8 mouse cellular contexts compared by ENCODE assay signal in genomic region chr9:62838506-62839171, GRCm38 (mm10). TPM values are rescaled to one million over a fixed set of nuclear protein-coding genes. Genes with fewer than 3 reads are reported as not detected.
DNase-seq lines count a peak whose midpoint lies in the region; ATAC-seq and TF ChIP-seq lines count a peak whose summit lies in the region.

Gene Cln6, plus strand, starts transcription at chr9:62838785.

- peak; percentile 88 for DNase-seq in CH12.LX (ENCODE audit: extremely low read depth)
- peak; percentile 69 for DNase-seq in brain, embryonic 18.5 days (ENCODE audit: low read depth, low spot score)
- peak; percentile 87 for DNase-seq in kidney, postnatal 14 days
- peak; percentile 83 to 85 (median 84) for DNase-seq in liver, embryonic 14.5 days (ENCODE audit: low read depth in 3 of 3, low spot score in 3 of 3)
- DNase-seq in testis, postnatal 10 days (ENCODE audit: low spot score): peak; percentile 72

- in situ Hi-C loops in CH12.LX (cut with MboI; ENCODE audit: low pct_ligation_motif_present, low pct_unique_long_range_greater_than_20kb, low sequenced_read_pairs): no loop called here

- H3K27me3 ChIP-seq in CH12.LX (replicated peaks): no peaks in the 10 kb centered on the region
- no peaks in the 10 kb centered on the region for H3K27me3 ChIP-seq in heart, embryonic 14.5 days (ENCODE audit: control insufficient read depth, insufficient read depth, low read length)
- H3K27me3 ChIP-seq in liver, embryonic 14.5 days (ENCODE audit: control insufficient read depth, insufficient read depth, low read length): no peaks in the 10 kb centered on the region
- H3K27me3 ChIP-seq in neural tube, embryonic 12.5 days (replicated peaks): no peaks in the 10 kb centered on the region

- dilution Hi-C loops in CH12.LX (cut with MboI; ENCODE audit: extremely low pct_ligation_motif_present, extremely low pct_unique_long_range_greater_than_20kb, low sequenced_read_pairs): no loop called here

- peak; percentile 90 for ATAC-seq in erythroid progenitor cell, adult 5-6 weeks (replicated peaks; ENCODE audit: low FRiP score, poor library complexity, severe bottlenecking)
- peak; percentile 91 for ATAC-seq in heart, embryonic 14.5 days (ENCODE audit: insufficient number of reproducible peaks, insufficient read depth, low FRiP score, low read depth)
- ATAC-seq in liver, embryonic 14.5 days (ENCODE audit: insufficient read depth): peak; percentile 94
- ATAC-seq in neural tube, embryonic 12.5 days (ENCODE audit: low FRiP score, low read depth): peak; percentile 78

- no peak for TF ChIP-seq EP300 in CH12.LX (IDR thresholded peaks at IDR 0.05; ENCODE audit: low read length)
- no peak for TF ChIP-seq EP300 in liver, embryonic 14.5 days (IDR thresholded peaks at IDR 0.05; ENCODE audit: low read depth)

- H3K4me3 ChIP-seq in CH12.LX (replicated peaks in 1 of 3; ENCODE audit: low read depth in 2 of 3, low read length in 2 of 3, poor library complexity in 1 of 3): peak within 1 kb of the TSS; percentile 68 to 79 (median 69)
- H3K4me3 ChIP-seq in heart, embryonic 14.5 days (ENCODE audit: control insufficient read depth in 1 of 2, insufficient read depth in 1 of 2, low read depth in 1 of 2, low read length in 2 of 2): peak within 1 kb of the TSS; percentile 69 to 85
- H3K4me3 ChIP-seq in liver, embryonic 14.5 days (ENCODE audit: insufficient read depth in 1 of 2, low read depth in 2 of 2, low read length in 2 of 2): peak within 1 kb of the TSS; percentile 72 to 86
- peak within 1 kb of the TSS; percentile 67 for H3K4me3 ChIP-seq in neural tube, embryonic 12.5 days

- no peaks in the 10 kb centered on the region for H3K79me2 ChIP-seq in CH12.LX (replicated peaks; ENCODE audit: control insufficient read depth, extremely low read depth, insufficient read depth, poor library complexity, severe bottlenecking)

- WGBS in heart, embryonic 14.5 days: under 1% methylated on average over 46 of the region's 48 CpGs
- under 1% methylated on average over 42 of the region's 48 CpGs for WGBS in liver, embryonic 14.5 days (ENCODE audit: insufficient replicate concordance)
- under 1% methylated on average over 43 of the region's 48 CpGs for WGBS in neural tube, embryonic 12.5 days

- TF ChIP-seq RAD21 in CH12.LX (IDR thresholded peaks at IDR 0.05; ENCODE audit: low read depth, low read length): no peak

- TF ChIP-seq CTCF in CH12.LX (conservative IDR thresholded peaks at IDR 0.05 in 1 of 2, IDR thresholded peaks at IDR 0.05 in 1 of 2; ENCODE audit: low read depth in 2 of 2, low read length in 2 of 2): no peak
- TF ChIP-seq CTCF in liver, embryonic 14.5 days (IDR thresholded peaks at IDR 0.05; ENCODE audit: low read depth): no peak

- H3K9me3 ChIP-seq in CH12.LX (replicated peaks; ENCODE audit: low read length): no peaks in the 10 kb centered on the region
- no peaks in the 10 kb centered on the region for H3K9me3 ChIP-seq in heart, embryonic 14.5 days (ENCODE audit: control insufficient read depth, low read length)
- H3K9me3 ChIP-seq in liver, embryonic 14.5 days (ENCODE audit: control insufficient read depth, low read length): no peaks in the 10 kb centered on the region
- H3K9me3 ChIP-seq in neural tube, embryonic 12.5 days: no peaks in the 10 kb centered on the region

- peak; percentile 50 for TF ChIP-seq POLR2A in CH12.LX (IDR thresholded peaks at IDR 0.05; ENCODE audit: low read depth, low read length)

- H3K36me3 ChIP-seq in CH12.LX (replicated peaks in 1 of 2; ENCODE audit: control insufficient read depth in 1 of 2, insufficient read depth in 1 of 2, low read length in 1 of 2): peaks cover 0 to 23% of the 10 kb centered on the region in 2 experiments
- no peaks in the 10 kb centered on the region for H3K36me3 ChIP-seq in heart, embryonic 14.5 days (ENCODE audit: control insufficient read depth, insufficient read depth, low read length)
- no peaks in the 10 kb centered on the region for H3K36me3 ChIP-seq in liver, embryonic 14.5 days (replicated peaks; ENCODE audit: control insufficient read depth, insufficient read depth, low read depth)
- no peaks in the 10 kb centered on the region for H3K36me3 ChIP-seq in neural tube, embryonic 12.5 days

- peak within 1 kb of the TSS; percentile 39 for H3K9ac ChIP-seq in CH12.LX (ENCODE audit: insufficient read depth, low read depth)
- peak within 1 kb of the TSS; percentile 91 for H3K9ac ChIP-seq in heart, embryonic 14.5 days (ENCODE audit: low read length)
- peak within 1 kb of the TSS; percentile 77 for H3K9ac ChIP-seq in liver, embryonic 14.5 days (replicated peaks)
- peak within 1 kb of the TSS; percentile 87 for H3K9ac ChIP-seq in neural tube, embryonic 12.5 days

- peak within 1 kb of the TSS; percentile 85 for H3K4me2 ChIP-seq in CH12.LX (ENCODE audit: insufficient read depth, low read depth, poor library complexity, severe bottlenecking)
- H3K4me2 ChIP-seq in heart, embryonic 14.5 days (ENCODE audit: low read length): peak within 1 kb of the TSS; percentile 89
- peak within 1 kb of the TSS; percentile 67 for H3K4me2 ChIP-seq in liver, embryonic 14.5 days (ENCODE audit: low read depth)
- peak within 1 kb of the TSS; percentile 93 for H3K4me2 ChIP-seq in neural tube, embryonic 12.5 days (replicated peaks)

- peaks cover 9 to 29% of the 10 kb centered on the region in 2 experiments; a peak in 2 of 4 replicates for H3K4me1 ChIP-seq in CH12.LX (ENCODE audit: control insufficient read depth in 1 of 2, insufficient read depth in 2 of 2)
- H3K4me1 ChIP-seq in heart, embryonic 14.5 days (ENCODE audit: control insufficient read depth in 2 of 2, insufficient read depth in 2 of 2, low read length in 2 of 2): peaks cover 11 to 17% of the 10 kb centered on the region in 2 experiments
- peaks cover 10 to 17% of the 10 kb centered on the region in 2 experiments for H3K4me1 ChIP-seq in liver, embryonic 14.5 days (replicated peaks; ENCODE audit: control insufficient read depth in 2 of 2, insufficient read depth in 2 of 2, low read length in 1 of 2)
- H3K4me1 ChIP-seq in neural tube, embryonic 12.5 days: peaks cover 6% of the 10 kb centered on the region

- no peak within 1 kb of the TSS for H3K27ac ChIP-seq in CH12.LX (ENCODE audit: insufficient read depth, low read depth)
- H3K27ac ChIP-seq in heart, embryonic 14.5 days (replicated peaks in 1 of 2; ENCODE audit: control insufficient read depth in 1 of 2, insufficient read depth in 1 of 2, low read depth in 2 of 2, low read length in 2 of 2): peak within 1 kb of the TSS; percentile 61 to 81
- H3K27ac ChIP-seq in liver, embryonic 14.5 days: peak within 1 kb of the TSS; percentile 58
- no peak within 1 kb of the TSS; the same call in 1 of the 2 replicates for H3K27ac ChIP-seq in neural tube, embryonic 12.5 days

TF ChIP-seq in CH12.LX, 34 proteins besides CTCF, POLR2A, EP300 and RAD21:
- TF ChIP-seq UBTF (IDR thresholded peaks at IDR 0.05; ENCODE audit: low read depth, low read length): peak; percentile 88; the same call in 1 of the 2 replicates
- no peak for TF ChIP-seq JUN (IDR thresholded peaks at IDR 0.05; ENCODE audit: insufficient read depth, low read depth, low read length)
- TF ChIP-seq HCFC1 (IDR thresholded peaks at IDR 0.05; ENCODE audit: low read depth, low read length): no peak
- TF ChIP-seq PAX5 (IDR thresholded peaks at IDR 0.05; ENCODE audit: low read length): no peak
- TF ChIP-seq NRF1 (IDR thresholded peaks at IDR 0.05; ENCODE audit: low read depth, low read length): peak; percentile 41; the same call in 1 of the 2 replicates
- TF ChIP-seq JUND (conservative IDR thresholded peaks at IDR 0.05; ENCODE audit: low read depth, low read length): no peak
- no peak for TF ChIP-seq MAX (IDR thresholded peaks at IDR 0.05; ENCODE audit: low read length)
- no peak for TF ChIP-seq ZNF384 (IDR thresholded peaks at IDR 0.05; ENCODE audit: low read depth, low read length)
- 0 out of 2 replicates have a peak, but pooled peaks have one; percentile 13 for TF ChIP-seq NELFE (IDR thresholded peaks at IDR 0.05; ENCODE audit: low read depth, low read length)
- no peak for TF ChIP-seq ZMIZ1 (IDR thresholded peaks at IDR 0.05; ENCODE audit: low read depth, low read length)
- no peak for TF ChIP-seq CHD2 (IDR thresholded peaks at IDR 0.05; ENCODE audit: low read length)
- TF ChIP-seq MEF2A (IDR thresholded peaks at IDR 0.05; ENCODE audit: borderline replicate concordance, low read depth, low read length): no peak
- peak; percentile 31; the same call in 1 of the 2 replicates for TF ChIP-seq ELF1 (IDR thresholded peaks at IDR 0.05; ENCODE audit: low read depth, low read length)
- no peak for TF ChIP-seq ZC3H11A (IDR thresholded peaks at IDR 0.05; ENCODE audit: low read depth, low read length)
- peak; percentile 59; the same call in 1 of the 2 replicates for TF ChIP-seq MXI1 (IDR thresholded peaks at IDR 0.05; ENCODE audit: low read depth, low read length)
- TF ChIP-seq BHLHE40 (IDR thresholded peaks at IDR 0.05; ENCODE audit: low read depth, low read length): no peak
- TF ChIP-seq IRF4 (IDR thresholded peaks at IDR 0.05; ENCODE audit: low read depth, low read length): peak; percentile 22; the same call in 1 of the 2 replicates
- no peak for TF ChIP-seq MAFK (IDR thresholded peaks at IDR 0.05; ENCODE audit: insufficient replicate concordance, low read length)
- peak; percentile 90; the same call in 1 of the 2 replicates for TF ChIP-seq MAZ (IDR thresholded peaks at IDR 0.05; ENCODE audit: low read depth, low read length)
- no peak for TF ChIP-seq ETS1 (conservative IDR thresholded peaks at IDR 0.05; ENCODE audit: low read depth, low read length)
- TF ChIP-seq SMC3 (IDR thresholded peaks at IDR 0.05; ENCODE audit: low read depth, low read length): no peak
- TF ChIP-seq TBP (conservative IDR thresholded peaks at IDR 0.05; ENCODE audit: low read depth, low read length): 0 out of 2 replicates have a peak, but pooled peaks have one; percentile 38

RNA-seq across cellular contexts. Expression of gene Cln6, which starts in this region (rescaled TPM):
- 22.6 and 25.3 TPM in 2 replicates for total RNA-seq in CH12.LX (2012; rRNA removed)
- 16.2 and 17.8 TPM in 2 replicates for total RNA-seq in CH12.LX (2014; rRNA removed)
- polyA plus RNA-seq in CH12.LX (2012; ENCODE audit: insufficient read length, low read depth): 29.4 and 35.1 TPM in 2 replicates
- total RNA-seq in erythroid progenitor cell, adult 5-6 weeks (2015; ENCODE audit: low replicate concordance): 18.9 and 29.6 TPM in 2 replicates
- 5.3 and 7.2 TPM in 2 replicates for total RNA-seq in erythroid progenitor cell, adult 5-6 weeks (2017; ENCODE audit: low replicate concordance)
- polyA plus RNA-seq in heart, embryonic 14.5 days (2014; fragmentation: Nextera tagmentation; extraction: Ambion mirVana): 19.7 and 21.2 TPM in 2 replicates
- 18.5 and 18.8 TPM in 2 replicates for polyA plus RNA-seq in liver, embryonic 14.5 days (2012; rRNA removed)
- 12.4 and 15.5 TPM in 2 replicates for polyA plus RNA-seq in liver, embryonic 14.5 days (2014; fragmentation: Nextera tagmentation; extraction: Ambion mirVana)
- 7.8 and 9.7 TPM in 2 replicates for polyA plus RNA-seq in neural tube, embryonic 12.5 days (2016; fragmentation: Nextera tagmentation; extraction: Ambion mirVana)

Comparison
In these comparisons a context has a peak if more than half of its experiments do, and no peak if none do; other contexts are left out.
1. H3K27ac ChIP-seq: peak in heart, embryonic 14.5 days (2 of 2) and liver, embryonic 14.5 days (single experiment); none in CH12.LX (single experiment) and neural tube, embryonic 12.5 days (single experiment).
2. H3K9ac ChIP-seq: peak in every context shown above with its lines; median percentile 91 in heart, embryonic 14.5 days; 87 in neural tube, embryonic 12.5 days; 77 in liver, embryonic 14.5 days; 39 in CH12.LX.
3. Peak in every context shown above with its lines, with median percentiles within 50 percentile points of each other: DNase-seq, H3K4me2 ChIP-seq, H3K4me3 ChIP-seq and ATAC-seq.